Mouse (Mus musculus): ENCODE results near the gene Foxg1. TPM values are rescaled to one million over a fixed set of nuclear protein-coding genes. Genes with fewer than 3 reads are reported as not detected.
A peak's percentile ranks its signal among the peaks of the same experiment; 100 is the strongest.

Gene Foxg1
- 100 to 1,000 TPM; 149 to 167 TPM for total RNA-seq (2021)
- long read RNA-seq, experiment 1, transcript Foxg1-204 (1 exons, 3,973 nt): major isoform, 83 of 85 reads
- long read RNA-seq, experiment 1, partial matches to known transcripts: 0 of 85 reads
- long read RNA-seq, experiment 1, other reads (novel, unspliced or antisense): 1 of 85 reads
- long read RNA-seq, experiment 2, transcript Foxg1-201 (2 exons, 2,941 nt): minor isoform, 7 of 129 reads
- long read RNA-seq, experiment 2, transcript Foxg1-204 (1 exons, 3,973 nt): major isoform, 115 of 129 reads
- long read RNA-seq, experiment 2, partial matches to known transcripts: 0 of 129 reads
- long read RNA-seq, experiment 2, other reads (novel, unspliced or antisense): 7 of 129 reads

DNA sequence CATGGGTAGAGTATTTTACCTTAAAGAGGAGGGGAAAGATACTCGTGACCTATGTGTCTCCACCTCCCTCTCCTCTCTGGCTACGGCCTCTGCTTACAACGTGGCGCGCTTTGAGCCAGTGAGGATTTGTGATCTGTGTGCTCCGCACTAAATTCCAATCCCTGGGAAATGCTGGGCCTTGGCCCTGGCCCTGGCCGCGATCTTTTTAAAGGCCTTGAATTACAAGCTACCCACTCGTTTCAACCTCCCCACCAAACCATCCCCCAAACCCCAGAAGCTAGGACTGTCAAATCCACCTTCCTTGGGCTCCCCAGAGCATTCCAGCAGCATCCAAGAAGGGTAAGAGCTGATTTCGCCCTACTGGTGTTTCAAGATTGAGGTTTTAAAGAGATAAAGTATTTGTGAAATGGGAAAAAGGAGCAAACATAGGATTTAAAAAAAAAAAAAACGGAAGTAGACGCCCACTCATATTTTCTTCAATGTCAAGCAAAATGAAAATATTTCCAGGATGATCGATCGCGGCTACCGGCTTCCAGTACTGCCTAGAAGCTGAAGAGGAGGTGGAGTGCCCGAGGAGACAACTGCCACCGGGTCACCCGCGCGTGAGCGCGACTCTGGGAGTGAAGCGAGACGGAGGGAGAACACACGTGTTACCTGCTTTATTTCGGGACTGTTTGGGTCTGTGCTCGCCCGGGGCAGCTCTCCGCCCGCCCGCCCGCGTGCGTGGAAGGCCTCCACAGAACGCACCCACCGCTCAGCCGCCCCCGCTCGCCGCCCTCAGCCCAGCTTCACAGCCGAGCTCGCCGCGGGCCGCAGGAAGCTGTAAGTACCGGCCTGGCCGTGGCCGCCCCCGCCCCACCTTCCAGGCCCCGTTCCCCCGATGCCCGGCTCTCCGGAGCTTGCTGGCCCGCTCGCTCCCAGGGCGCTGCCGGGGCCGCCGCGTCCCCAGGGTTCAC, at the start of gene Foxg1:
TSS of gene Foxg1 (plus strand) at position 96 of the 956 bp plus-strand sequence.
- H3K4me3 ChIP-seq: peak within 1 kb of the TSS; percentile 89
- peak within 1 kb of the TSS; percentile 100 for H3K27ac ChIP-seq
- DNase-seq (ENCODE audit: low spot score in 2 of 2): no peak
- no peak for TF ChIP-seq CTCF (conservative IDR thresholded peaks at IDR 0.05)

GRCm38 (mm10) chr12:49349697-49350096, 32.8 kb upstream of the Foxg1 start:
- Histone ChIP-seq H3K4me3 (no peak overlapping the region), H3K27ac (no peak overlapping the region)
- TF ChIP-seq CTCF (conservative IDR thresholded peaks at IDR 0.05): no peak
- DNase-seq (ENCODE audit: low spot score in 2 of 2): no peak

DNA sequence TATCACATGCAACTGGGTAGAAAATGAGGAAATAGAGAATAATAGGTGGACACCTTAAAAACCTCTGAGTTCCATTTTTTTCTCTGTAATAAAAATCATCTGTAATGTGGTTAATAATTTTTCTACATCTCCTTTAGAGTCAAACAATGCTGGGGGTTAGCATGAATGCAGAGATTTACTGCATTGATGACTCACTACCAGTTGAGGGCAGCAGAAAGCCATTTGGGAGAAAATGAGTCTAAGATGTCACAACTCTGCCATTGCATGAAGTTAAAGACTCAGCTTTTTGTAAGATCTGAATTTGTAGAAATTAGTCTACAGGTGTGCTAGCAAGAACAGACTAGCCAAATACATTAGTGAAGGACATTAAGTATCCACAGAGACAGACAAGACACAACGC, 13.5 kb upstream of the Foxg1 start:
- peak; percentile 80 for TF ChIP-seq CTCF (conservative IDR thresholded peaks at IDR 0.05)
- Histone ChIP-seq H3K4me3 (no peak overlapping the region), H3K27ac (no peak overlapping the region)
- DNase-seq (ENCODE audit: low spot score in 2 of 2): no peak

DNA sequence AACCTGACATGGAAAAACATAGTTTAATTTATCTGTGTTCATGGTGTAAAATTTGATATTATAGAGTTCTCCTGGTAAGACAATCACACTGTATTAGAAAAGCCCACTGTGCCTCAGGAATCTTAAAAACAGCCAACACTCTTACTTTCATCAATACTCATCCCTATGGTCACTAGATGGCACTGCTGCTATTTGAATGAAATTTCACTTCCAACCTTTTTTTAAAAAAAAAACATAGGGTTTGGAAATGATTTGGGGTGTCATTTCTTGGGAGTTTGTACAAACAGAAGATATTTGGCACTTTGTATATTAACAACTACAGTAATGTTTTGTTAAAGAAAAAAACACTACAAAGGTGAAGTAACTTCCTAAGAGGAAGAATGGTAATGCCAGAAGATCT, 10.3 kb upstream of the Foxg1 start:
- H3K27ac ChIP-seq: peak overlapping the region; percentile 100; the same call in 1 of the 2 replicates
- peak; percentile 88 for TF ChIP-seq CTCF (conservative IDR thresholded peaks at IDR 0.05)
- no peak overlapping the region for H3K4me3 ChIP-seq
- DNase-seq (ENCODE audit: low spot score in 2 of 2): peak in 1 of 2 experiments; percentile 64

DNA sequence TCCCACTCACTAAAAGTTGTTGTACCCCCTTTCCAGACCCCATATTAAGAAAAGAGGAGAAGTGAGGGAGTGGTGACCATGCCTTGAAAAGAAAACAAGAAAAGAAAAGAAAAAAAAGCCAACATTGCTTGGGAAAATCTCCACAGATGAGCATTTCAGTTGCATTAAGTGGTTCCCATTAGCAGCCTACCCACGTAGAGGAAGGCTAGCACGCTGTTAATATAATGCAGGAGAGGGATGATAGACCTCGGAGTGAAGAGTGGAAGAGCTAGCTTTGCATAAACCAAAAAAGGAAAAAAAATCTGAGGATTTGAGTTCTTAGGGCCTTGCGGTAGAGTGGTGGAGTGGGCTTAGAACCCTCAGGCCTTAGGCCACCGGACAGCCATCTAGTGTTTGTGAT, 9.3 kb upstream of the Foxg1 start:
- no peak for DNase-seq (ENCODE audit: low spot score in 2 of 2)
- Histone ChIP-seq H3K4me3 (no peak overlapping the region; the same call in 1 of the 2 replicates), H3K27ac (peak overlapping the region; percentile 100)
- no peak for TF ChIP-seq CTCF (conservative IDR thresholded peaks at IDR 0.05)

- peak overlapping the region; percentile 50 for H3K4me3 ChIP-seq
- H3K27ac ChIP-seq: peak overlapping the region; percentile 100
- TF ChIP-seq CTCF (conservative IDR thresholded peaks at IDR 0.05): no peak
- DNase-seq (ENCODE audit: low spot score in 2 of 2): no peak
Measured at GRCm38 (mm10) chr12:49373821-49374605, 8.4 kb upstream of the Foxg1 start.

DNA sequence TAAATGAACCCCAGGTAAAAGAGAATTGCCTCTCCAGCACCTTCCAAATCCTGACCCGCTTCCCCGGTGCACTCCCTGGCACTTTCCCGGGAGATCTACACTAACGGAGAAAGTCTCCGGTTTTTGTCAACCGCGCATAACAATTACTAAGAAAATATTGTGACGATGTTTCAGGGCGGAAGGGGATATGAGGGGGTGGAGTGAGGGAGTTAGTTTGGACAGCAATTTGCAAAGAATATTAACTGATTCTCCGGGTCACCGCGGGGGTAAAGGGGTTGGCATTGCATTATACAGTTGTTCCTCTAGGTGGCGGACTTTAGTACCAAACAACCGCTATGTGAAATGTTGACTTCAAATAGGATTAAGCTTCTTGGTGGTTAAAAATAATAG, 7.9 kb upstream of the Foxg1 start:
- peak; percentile 89 for TF ChIP-seq CTCF (conservative IDR thresholded peaks at IDR 0.05)
- peak overlapping the region; percentile 100 for H3K27ac ChIP-seq
- H3K4me3 ChIP-seq: peak overlapping the region; percentile 50
- peak in 1 of 2 experiments; percentile 72 for DNase-seq (ENCODE audit: low spot score in 2 of 2)

- peak; percentile 35 for TF ChIP-seq CTCF (conservative IDR thresholded peaks at IDR 0.05)
- peak overlapping the region; percentile 100 for H3K27ac ChIP-seq
- peak overlapping the region; percentile 89 for H3K4me3 ChIP-seq
- peak in 1 of 2 experiments; percentile 22 for DNase-seq (ENCODE audit: low spot score in 2 of 2)
Measured at GRCm38 (mm10) chr12:49375427-49376317, 6.8 kb upstream of the Foxg1 start.

GRCm38 (mm10) chr12:49376318-49376992, 6.0 kb upstream of the Foxg1 start:
- TF ChIP-seq CTCF (conservative IDR thresholded peaks at IDR 0.05): no peak; the same call in 1 of the 2 replicates
- DNase-seq (ENCODE audit: low spot score in 2 of 2): peak in 1 of 2 experiments; percentile 25
- Histone ChIP-seq H3K27ac (peak overlapping the region; percentile 100), H3K4me3 (peak overlapping the region; percentile 89)

DNA sequence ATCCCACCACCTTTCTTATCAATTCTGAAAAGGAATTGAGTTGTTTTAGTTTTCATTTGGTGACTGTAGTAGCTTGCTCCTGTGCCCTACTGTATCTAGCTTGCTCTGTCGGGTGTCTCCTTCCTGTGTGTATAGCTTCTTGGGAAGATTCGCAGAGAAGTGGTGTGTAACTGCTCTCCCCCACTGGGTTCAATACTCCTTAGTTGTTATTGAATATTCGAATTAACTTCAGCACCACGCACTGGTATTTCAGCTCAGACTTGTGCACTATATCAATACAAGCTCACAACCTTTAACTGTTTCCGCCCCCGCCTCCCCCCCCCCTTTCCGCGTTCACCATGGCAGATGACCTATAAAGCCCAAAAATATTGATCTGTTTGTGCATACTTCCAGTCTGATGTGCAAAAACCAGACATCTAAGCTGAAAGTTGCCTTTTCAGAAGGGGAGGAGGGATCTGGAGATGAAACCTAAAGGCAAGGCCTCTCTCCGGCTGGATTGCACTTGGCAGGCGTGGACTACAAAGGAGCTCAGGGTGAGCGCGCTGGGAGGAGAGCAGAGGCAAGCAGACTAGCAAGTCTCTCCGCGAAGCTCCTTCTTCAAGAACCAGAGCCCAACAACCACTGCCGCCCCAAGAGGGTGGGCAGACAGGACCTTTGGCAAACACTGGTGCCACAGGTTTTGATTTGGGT, 5.0 kb upstream of the Foxg1 start:
- peak overlapping the region; percentile 89 for H3K4me3 ChIP-seq
- DNase-seq (ENCODE audit: low spot score in 2 of 2): peak in 1 of 2 experiments; percentile 53
- H3K27ac ChIP-seq: peak overlapping the region; percentile 100
- TF ChIP-seq CTCF (conservative IDR thresholded peaks at IDR 0.05): no peak
